Mouse (Mus musculus) intestine, postnatal 0 days (tissue): ENCODE results near the gene Donson. TPM values are rescaled to one million over a fixed set of nuclear protein-coding genes. Genes with fewer than 3 reads are reported as not detected.

ENCODE experiments used
- ATAC-seq: fragments of 200-750 bp; cut with Nextera tagmentation; 2 replicates; pipeline ENCODE4 v1.8.0; 2017; ENCODE audit warnings: mild to moderate bottlenecking, moderate TSS enrichment, moderate library complexity
- H3K27ac ChIP-seq: fragments of 300-500 bp; sonication (generic); 2 replicates; pipeline ENCODE4 v1.5.1; 2014; ENCODE audit warnings: mild to moderate bottlenecking, low read depth, low read length, moderate library complexity
- H3K27me3 ChIP-seq: fragments of 300-500 bp; sonication (generic); replicated peaks from 2 replicates; pipeline ENCODE4 v1.6.1; 2014; ENCODE audit warnings: low read length, mixed read lengths; ENCODE audit not compliant: control insufficient read depth, insufficient read depth
- H3K36me3 ChIP-seq: fragments of 300-500 bp; sonication (generic); 2 replicates; pipeline ENCODE4 v1.6.1; 2014; ENCODE audit warnings: mild to moderate bottlenecking, moderate library complexity; ENCODE audit not compliant: control insufficient read depth, insufficient read depth
- H3K4me1 ChIP-seq: fragments of 300-500 bp; sonication (generic); replicated peaks from 2 replicates; pipeline ENCODE4 v1.6.1; 2014; ENCODE audit warnings: antibody characterized with exemption, low read length, mixed read lengths; ENCODE audit not compliant: control insufficient read depth, insufficient read depth
- H3K4me2 ChIP-seq: fragments of 300-500 bp; sonication (generic); replicated peaks from 2 replicates; pipeline ENCODE4 v1.6.1; 2014; ENCODE audit warnings: low read depth, mild to moderate bottlenecking, moderate library complexity
- H3K4me3 ChIP-seq: fragments of 300-500 bp; sonication (generic); 2 replicates; pipeline ENCODE4 v1.5.1; 2014; ENCODE audit warnings: low read depth, low read length
- H3K9ac ChIP-seq: fragments of 300-500 bp; sonication (generic); 2 replicates; pipeline ENCODE4 v1.6.1; 2014; ENCODE audit warnings: mild to moderate bottlenecking, low read depth, low read length
- H3K9me3 ChIP-seq: fragments of 300-500 bp; sonication (generic); 2 replicates; pipeline ENCODE4 v1.6.1; 2016; ENCODE audit warnings: mixed run types; ENCODE audit not compliant: control insufficient read depth
- CTCF ChIP-seq: sonication (generic); IDR thresholded peaks from 2 replicates; pipeline ENCODE4 v1.5.1; 2016; ENCODE audit warnings: low read depth, mild to moderate bottlenecking, control low read depth, antibody characterized with exemption, moderate library complexity
- WGBS: fragments of 180-500 bp; shearing (Covaris S2); extraction: QIAGEN DNeasy Blood & Tissue Kit; methylation state at CpG from one replicate; pipeline ENCODE4 v1.1.7; 2014; 5-methylcytosine and 5-hydroxymethylcytosine counted together
- polyA plus RNA-seq: library from polyadenylated mRNA; unstranded; fragments of >200 nt; fragmentation: Nextera tagmentation; extraction: Ambion mirVana; gene quantifications from 2 replicates; pipeline ENCODE4 v1.2.1, GENCODE M21; 2015

The Donson gene
- polyA plus RNA-seq, 1 experiment from 2014 or later: 6.2 TPM

DNA sequence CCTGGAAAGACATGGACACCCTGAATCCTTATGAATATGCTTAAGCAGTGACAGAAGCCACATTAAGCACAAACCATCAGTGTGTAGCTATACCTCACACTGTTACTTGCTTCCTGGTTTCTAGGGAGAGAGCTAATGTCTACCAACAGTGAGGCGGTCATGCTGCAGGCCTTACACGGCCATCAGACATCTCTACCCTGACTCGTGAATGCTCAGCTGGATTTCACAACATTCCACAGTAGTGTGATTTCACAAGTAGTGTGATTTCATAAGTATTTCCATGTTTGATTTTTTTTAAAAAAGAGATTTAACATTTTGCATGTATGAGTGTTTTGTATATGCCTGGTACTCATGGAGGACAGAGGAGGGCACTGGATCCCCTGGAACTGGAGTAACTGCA lies 59.9 kb downstream of the Donson start:
- H3K9me3 ChIP-seq: no peaks in the 10 kb centered on the region
- no peaks in the 10 kb centered on the region for H3K27me3 ChIP-seq
- H3K27ac ChIP-seq: no peak overlapping the region
- WGBS: 89% methylated on average over 3 of the region's 3 CpGs
- no peak overlapping the region for H3K4me3 ChIP-seq
- no peak for ATAC-seq
- no peak overlapping the region for H3K9ac ChIP-seq
- peaks cover 79% of the 10 kb centered on the region for H3K36me3 ChIP-seq
- H3K4me1 ChIP-seq: no peaks in the 10 kb centered on the region
- H3K4me2 ChIP-seq: no peak overlapping the region
- no peak for TF ChIP-seq CTCF

DNA sequence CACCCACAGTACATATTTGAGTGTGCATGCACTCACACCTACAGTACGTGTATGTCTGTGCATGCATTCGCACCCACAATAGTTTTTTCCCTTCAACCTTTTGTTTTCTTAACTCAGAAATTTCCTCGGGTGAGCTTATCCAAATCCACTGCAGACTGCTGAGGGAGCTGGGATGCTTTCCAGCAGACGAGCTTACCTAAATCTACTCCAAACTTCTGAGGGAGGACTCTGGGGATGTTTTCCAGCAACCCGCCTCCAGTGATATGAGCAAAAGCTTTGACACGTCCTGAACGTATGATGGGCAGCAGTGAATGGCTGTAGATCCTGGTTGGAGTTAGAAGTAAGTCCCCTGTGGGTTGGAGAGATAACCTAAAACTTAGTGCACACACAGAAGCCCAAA lies 60.7 kb downstream of the Donson start:
- Histone ChIP-seq H3K9me3 (no peaks in the 10 kb centered on the region), H3K27me3 (no peaks in the 10 kb centered on the region), H3K36me3 (peaks cover 81% of the 10 kb centered on the region), H3K9ac (no peak overlapping the region), H3K4me3 (no peak overlapping the region), H3K4me2 (no peak overlapping the region), H3K4me1 (no peaks in the 10 kb centered on the region), H3K27ac (no peak overlapping the region)
- TF ChIP-seq CTCF: no peak
- WGBS: 90% methylated on average over 7 of the region's 7 CpGs
- ATAC-seq: no peak

Other genes with a start within 250 kb of the Donson start
- gene Ifnar1, start 203.5 kb downstream of the Donson start, polyA plus RNA-seq: 18.2 and 21.6 TPM in 2 replicates
- 138 and 146 TPM in 2 replicates for gene Ifngr2, start 141.7 kb downstream of the Donson start, polyA plus RNA-seq
- gene Tmem50b, start 91.0 kb downstream of the Donson start, polyA plus RNA-seq: 24.9 and 28.0 TPM in 2 replicates
- 1.0 and 1.5 TPM in 2 replicates for gene Dnajc28, start 69.7 kb downstream of the Donson start, polyA plus RNA-seq
- gene Gart, start 41.8 kb downstream of the Donson start, polyA plus RNA-seq: 19.0 and 23.8 TPM in 2 replicates
- gene Son, start 41.3 kb downstream of the Donson start, polyA plus RNA-seq: 71.1 and 83.4 TPM in 2 replicates
- gene Cryzl1, start 40.2 kb upstream of the Donson start, polyA plus RNA-seq: 36.3 and 42.2 TPM in 2 replicates
- 6.2 and 6.5 TPM in 2 replicates for gene Itsn1, start 40.5 kb upstream of the Donson start, polyA plus RNA-seq